Mouse (Mus musculus): ENCODE measurements around the gene Wdr91.

The Wdr91 gene

DNA sequence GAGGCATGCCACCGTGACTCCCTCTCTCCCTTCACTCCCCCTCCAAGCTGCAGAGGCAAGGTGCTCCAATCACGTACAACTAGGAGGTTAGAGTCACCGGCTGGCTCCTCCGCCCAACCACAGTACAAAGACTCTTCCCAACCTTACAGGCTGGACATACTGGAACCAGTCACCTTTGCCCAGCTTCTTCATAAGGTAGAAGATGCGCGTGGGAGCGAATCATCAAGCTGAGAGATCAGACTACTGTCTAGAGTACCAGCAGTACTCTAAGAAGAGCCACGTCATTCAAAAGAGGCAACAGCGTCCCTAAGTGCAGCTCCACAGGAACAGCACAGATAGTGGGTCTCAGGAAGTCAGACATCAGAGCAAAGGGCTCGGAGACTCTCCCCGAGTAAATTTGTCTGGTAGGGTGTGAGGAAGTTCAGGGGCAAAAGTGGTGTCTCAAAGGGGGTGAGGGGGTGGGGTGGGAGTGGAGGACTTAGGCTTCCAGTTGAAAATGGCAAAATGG is 49.1 kb downstream of the Wdr91 start:
- no peak for DNase-seq

DNA sequence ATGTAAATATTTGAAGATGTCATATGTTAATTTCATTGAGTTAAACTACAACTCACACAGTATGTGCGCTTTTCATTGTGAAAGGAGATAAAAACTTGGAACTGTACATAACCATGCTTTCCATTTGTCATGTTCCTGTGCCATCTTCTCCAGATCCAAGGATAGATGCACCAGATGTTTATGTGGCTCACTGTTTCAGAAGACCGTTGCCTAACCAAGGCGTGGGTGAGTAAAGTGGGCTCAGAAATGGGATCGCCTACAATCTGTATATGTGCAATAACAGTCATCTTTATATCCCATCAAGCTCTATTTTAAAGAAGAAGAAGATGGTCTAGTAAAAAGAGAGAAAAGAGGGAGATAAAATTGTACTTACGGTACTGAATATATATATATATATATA is 78.3 kb downstream of the Wdr91 start:
- DNase-seq: no peak

All from retina, postnatal 1 day (tissue).